Mouse (Mus musculus): Measurements from ENCODE around the gene Nme2. TPM values are rescaled to one million over a fixed set of nuclear protein-coding genes. Genes with fewer than 3 reads are reported as not detected.

Nme2 gene
- total RNA-seq, 2 experiments from 2014 or later = 72.6 to 83.4 TPM

DNA sequence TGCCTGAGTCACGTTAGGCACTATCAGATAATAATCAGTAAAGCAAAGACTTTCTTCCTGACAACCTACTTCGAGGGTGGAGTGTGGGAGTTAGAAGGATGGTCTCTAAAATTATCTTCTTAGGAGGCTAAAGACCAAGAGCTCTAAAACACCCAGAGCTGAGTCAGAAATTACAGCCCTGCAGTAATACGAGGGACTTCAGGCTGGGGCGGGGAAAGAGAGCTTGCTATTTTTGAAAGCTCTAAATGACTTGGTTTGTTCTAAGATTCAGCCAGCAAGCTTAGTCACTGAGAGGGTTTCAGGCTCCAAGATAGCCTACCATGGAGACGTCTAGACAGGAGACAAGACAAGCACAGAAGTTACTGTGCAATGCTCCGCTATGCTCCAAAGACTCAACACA, 9.3 kb upstream of the Nme2 start:
- Histone ChIP-seq H3K27ac (peak overlapping the region; percentile 29; the same call in 1 of the 2 replicates), H3K4me3 (no peak overlapping the region)
- intact Hi-C loops (cut with DNase I) = loop anchor here (5.0 to 10.0 kb wide), 3 partner anchors 77 to 309 kb away; partner anchors contain the start of gene Tob1
- DNase-seq (ENCODE audit: extremely low spot score in 1 of 2, low spot score in 2 of 2) = no peak
- no peak for TF ChIP-seq CTCF (IDR thresholded peaks at IDR 0.05)

DNA sequence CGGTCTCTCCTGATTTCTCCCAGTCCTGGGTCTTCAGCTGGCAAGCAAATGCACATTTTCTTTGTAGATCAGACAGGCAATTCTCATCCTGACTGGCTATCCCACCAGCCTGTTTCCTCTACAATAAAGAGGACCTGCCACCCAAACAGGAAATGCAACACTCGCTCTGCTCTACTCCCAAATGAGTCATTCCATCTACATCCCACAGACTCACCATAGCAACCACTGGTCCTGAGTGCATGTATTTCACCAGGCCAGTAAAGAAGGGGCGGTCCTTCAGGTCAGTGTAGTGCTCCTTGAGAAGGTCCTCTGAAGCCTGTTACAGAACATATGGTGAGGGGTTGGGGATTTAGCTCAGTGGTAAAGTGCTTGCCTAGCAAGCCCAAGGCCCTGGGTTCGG, 7.0 kb upstream of the Nme2 start:
- no peak for DNase-seq (ENCODE audit: extremely low spot score in 1 of 2, low spot score in 2 of 2)
- TF ChIP-seq CTCF (IDR thresholded peaks at IDR 0.05) = no peak
- intact Hi-C loops (cut with DNase I) = loop anchor here (10.0 kb wide), 1 partner anchor 312 kb away; no protein-coding TSS in a partner anchor
- H3K27ac ChIP-seq = no peak overlapping the region
- H3K4me3 ChIP-seq = no peak overlapping the region

DNA sequence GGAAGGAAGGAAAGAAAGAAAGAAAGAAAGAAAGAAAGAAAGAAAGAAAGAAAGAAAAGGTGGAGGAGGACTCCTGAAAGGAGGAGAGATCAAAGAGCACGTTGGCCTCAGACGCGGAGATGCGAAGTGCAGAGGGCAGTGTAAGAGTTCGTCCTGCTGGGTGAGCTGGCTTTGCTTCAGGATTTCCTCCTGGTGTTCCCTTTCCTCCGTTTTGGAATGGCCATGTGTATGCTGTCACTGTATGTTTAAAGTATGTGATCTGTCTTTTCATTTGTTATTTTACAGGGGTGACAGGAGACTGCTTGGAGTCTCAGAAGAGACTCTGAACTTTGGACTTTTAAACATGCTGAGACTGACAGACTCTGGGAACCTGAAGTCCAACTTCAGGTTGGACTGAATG, 5.4 kb upstream of the Nme2 start:
- DNase-seq (ENCODE audit: extremely low spot score in 1 of 2, low spot score in 2 of 2) = no peak
- no peak overlapping the region for H3K27ac ChIP-seq
- intact Hi-C loops (cut with DNase I) = loop anchor here (10.0 kb wide), 1 partner anchor 313 kb away; no protein-coding TSS in a partner anchor
- TF ChIP-seq CTCF (IDR thresholded peaks at IDR 0.05) = no peak
- no peak overlapping the region for H3K4me3 ChIP-seq

DNA sequence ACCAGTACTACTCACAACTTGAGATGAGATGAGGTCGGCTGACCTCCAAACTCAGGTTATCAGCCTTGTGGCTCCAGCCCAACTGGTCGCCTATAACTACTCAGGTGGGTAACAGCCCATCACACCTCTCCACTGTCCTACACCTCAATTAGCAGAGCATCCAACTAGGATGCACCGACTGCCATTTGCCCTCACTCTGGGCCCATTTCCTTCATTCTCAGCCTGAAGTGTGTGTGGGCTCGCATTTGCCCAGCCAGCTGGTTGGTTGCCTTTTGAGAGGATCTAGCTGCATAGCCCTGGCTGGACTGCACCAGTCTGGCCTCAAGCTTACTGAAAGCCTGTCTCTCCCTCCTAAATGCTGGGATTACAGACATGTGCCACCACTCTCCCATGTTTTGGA, 1.7 kb upstream of the Nme2 start:
- Histone ChIP-seq H3K27ac (no peak overlapping the region), H3K4me3 (no peak overlapping the region)
- intact Hi-C loops (cut with DNase I) = loop anchor here (5.0 kb wide), 1 partner anchor 40 kb away; the partner anchor contains the start of gene Spag9
- TF ChIP-seq CTCF (IDR thresholded peaks at IDR 0.05) = no peak
- no peak for DNase-seq (ENCODE audit: extremely low spot score in 1 of 2, low spot score in 2 of 2)

DNA sequence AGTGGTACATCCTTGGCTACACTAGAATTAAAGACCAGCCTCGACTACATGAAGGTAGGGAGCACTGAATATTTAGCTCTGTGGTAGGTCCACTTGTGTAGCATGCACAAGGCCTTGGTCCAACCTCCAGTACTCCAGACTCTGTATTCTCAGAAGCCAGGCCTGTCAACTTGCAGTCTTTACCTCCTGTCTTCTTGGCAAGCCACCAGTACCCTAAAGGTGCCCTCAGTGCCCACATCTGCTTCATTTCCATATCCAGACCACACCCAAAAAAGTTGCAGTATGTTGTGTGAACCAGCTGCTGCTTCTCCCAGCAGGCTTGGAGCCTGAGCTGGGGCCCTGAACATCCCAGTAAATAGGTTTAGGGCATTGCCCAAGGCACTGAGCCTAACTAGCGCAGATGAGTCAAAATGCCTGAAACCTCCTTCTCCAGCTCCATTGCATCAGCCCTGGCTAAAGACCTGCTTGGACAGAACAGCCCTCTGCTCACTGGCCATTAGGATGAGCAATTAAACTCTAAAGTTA, 1.0 kb upstream of the Nme2 start:
- Histone ChIP-seq H3K27ac (peak overlapping the region; percentile 86), H3K4me3 (no peak overlapping the region)
- no peak for DNase-seq (ENCODE audit: extremely low spot score in 1 of 2, low spot score in 2 of 2)
- no peak for TF ChIP-seq CTCF (IDR thresholded peaks at IDR 0.05)
- intact Hi-C loops (cut with DNase I) = loop anchor here (5.0 kb wide), 1 partner anchor 40 kb away; the partner anchor contains the start of gene Spag9

DNA sequence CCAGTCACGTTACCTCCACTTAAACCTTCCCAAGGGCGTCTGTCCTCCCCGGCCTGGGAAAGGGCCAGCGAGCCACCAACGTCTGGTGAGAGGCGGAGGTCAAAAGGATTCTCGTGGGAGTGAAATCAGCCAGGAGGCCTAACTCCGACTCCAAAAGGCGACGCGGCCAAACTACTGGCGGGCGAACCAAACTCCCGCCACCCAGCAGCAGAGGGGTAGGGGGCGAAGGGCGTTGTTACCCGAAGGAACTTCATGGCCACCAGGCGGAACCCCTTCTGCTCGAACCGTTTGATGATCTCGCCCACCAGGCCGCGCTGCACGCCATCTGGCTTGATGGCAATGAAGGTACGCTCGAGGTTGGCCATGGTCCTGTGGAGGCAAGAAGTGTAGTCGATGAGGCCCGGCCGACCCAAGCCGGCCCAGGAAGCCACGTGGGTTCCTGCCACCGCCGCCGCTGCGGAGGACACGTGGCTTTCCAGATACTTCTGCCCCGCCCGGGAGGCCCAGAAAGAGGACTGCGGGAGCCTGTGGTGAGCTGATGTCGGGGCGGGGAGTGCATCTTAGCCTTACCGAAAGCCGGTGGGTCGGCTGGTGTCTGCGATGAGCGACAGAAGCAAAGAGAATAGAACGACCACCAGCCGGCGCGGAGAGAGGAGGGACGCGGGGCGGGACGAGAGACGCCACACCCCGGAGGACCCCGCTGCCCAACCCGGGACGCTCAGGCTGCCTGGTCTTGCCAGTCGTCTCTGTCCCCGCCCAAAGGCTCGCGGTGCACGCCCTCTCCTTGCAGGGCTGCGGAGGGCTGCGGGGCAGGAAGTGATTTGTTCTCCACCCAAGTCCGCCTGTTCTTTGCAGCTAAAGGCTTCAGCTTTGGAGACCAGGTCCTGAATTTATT, 556 bp downstream of the Nme2 start:
- Histone ChIP-seq H3K27ac (peak overlapping the region; percentile 86), H3K4me3 (peak overlapping the region; percentile 63)
- DNase-seq (ENCODE audit: extremely low spot score in 1 of 2, low spot score in 2 of 2) = peak; percentile 82
- TF ChIP-seq CTCF (IDR thresholded peaks at IDR 0.05) = peak; percentile 19
- intact Hi-C loops (cut with DNase I) = loop anchor here (5.0 kb wide), 1 partner anchor 42 kb away; the partner anchor contains the start of gene Spag9

DNA sequence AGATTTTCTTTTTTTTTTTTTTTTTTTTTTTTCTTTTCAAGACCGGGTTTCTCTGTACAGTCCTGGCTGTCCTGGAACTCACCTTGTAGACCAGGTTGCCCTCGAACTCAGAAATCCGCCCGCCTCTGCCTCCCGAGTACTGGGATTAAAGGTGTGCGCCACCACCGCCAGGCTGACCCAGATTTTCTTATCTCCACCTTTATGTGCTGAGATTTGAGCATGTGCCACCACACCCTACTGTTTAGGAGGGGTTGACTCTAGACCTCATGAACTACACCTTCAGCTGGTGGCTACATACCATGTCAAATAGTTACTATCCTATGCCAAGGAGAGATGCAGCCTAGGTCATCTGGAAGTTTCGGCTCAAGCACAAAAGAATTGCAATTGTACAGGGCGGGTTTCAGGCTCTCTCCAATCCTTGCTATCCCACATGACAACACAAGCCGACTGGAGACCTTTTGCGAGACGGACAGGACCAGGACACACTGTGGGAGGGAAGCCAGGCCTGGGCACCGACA, 1.3 kb downstream of the Nme2 start:
- intact Hi-C loops (cut with DNase I) = loop anchor here (5.0 kb wide), 1 partner anchor 43 kb away; the partner anchor contains the start of gene Spag9
- peak overlapping the region; percentile 86 for H3K27ac ChIP-seq
- H3K4me3 ChIP-seq = peak overlapping the region; percentile 63
- DNase-seq (ENCODE audit: extremely low spot score in 1 of 2, low spot score in 2 of 2) = no peak
- no peak for TF ChIP-seq CTCF (IDR thresholded peaks at IDR 0.05)

DNA sequence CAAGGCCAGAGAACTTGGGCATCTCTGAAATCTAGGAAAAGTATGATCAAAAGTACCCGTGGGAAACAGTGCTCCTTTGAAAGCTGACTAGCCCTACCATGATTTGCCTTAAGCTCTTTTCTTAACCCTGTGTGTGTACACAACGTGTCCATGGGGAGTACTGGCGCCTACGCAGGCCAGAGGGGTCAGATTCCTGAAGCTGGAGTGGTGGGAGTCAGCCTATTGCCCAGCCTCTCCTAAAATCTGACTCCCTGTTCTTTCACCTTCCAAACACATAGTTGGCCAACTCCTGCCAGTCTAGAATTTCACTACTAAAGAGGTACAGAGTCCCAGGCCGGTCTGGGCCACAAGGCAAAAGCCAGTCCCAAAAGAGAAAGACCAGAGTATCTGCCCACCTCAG, 3.7 kb downstream of the Nme2 start:
- intact Hi-C loops (cut with DNase I) = no loop called here
- Histone ChIP-seq H3K27ac (no peak overlapping the region), H3K4me3 (no peak overlapping the region)
- no peak for TF ChIP-seq CTCF (IDR thresholded peaks at IDR 0.05)
- no peak for DNase-seq (ENCODE audit: extremely low spot score in 1 of 2, low spot score in 2 of 2)

DNA sequence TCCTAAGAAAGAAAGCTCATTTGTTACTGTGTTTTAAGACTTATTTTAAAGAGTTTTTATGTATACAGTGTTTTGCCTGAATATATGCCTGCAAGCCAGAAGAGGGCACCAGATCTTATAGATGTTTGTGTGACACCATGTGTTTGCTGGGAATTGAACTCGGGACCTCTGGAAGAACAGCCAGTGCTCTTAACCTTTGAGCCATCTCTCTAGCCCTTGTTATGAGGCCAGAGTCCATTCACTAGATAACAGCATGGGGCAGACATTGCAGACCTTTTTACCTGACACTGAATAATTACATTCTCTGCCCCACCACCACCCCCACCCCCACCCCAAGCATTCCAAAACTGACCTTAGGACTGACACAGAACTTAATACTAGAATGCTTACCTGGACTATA, 6.0 kb downstream of the Nme2 start:
- intact Hi-C loops (cut with DNase I) = no loop called here
- Histone ChIP-seq H3K4me3 (no peak overlapping the region), H3K27ac (no peak overlapping the region)
- TF ChIP-seq CTCF (IDR thresholded peaks at IDR 0.05) = peak; percentile 19
- no peak for DNase-seq (ENCODE audit: extremely low spot score in 1 of 2, low spot score in 2 of 2)

DNA sequence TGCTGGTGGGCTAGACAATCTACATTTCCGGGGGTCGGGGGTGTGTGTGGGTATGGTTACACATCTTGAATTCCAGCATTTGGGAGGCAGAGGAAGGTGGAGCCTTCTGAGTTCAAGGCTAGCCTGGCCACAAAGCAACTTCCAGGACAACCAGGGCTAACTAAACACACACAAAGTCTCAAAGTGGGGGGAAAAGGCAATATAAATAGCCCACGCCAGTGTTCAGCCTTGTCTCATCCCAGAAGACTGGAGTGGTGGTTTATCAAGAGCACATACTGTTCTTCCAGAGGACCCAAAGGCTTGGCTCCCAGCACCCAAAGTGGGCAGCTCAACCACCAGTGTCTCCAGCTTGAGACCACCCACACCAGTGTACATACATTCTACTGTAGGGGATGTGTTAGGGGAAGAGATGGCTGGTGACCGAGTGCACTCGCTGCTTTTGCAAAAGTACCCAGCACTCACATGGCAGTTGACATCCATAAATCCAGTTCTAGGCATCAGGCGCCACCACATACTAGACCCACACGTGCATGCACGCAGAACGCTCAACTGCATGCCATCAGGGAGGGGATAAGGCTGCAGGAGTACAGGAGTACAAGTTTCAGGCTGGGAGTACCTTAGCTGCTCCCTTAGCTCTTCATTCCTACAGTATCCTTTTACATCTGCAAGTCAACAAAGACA, 7.0 kb downstream of the Nme2 start:
- intact Hi-C loops (cut with DNase I) = no loop called here
- H3K27ac ChIP-seq = no peak overlapping the region
- no peak for DNase-seq (ENCODE audit: extremely low spot score in 1 of 2, low spot score in 2 of 2)
- no peak overlapping the region for H3K4me3 ChIP-seq
- no peak for TF ChIP-seq CTCF (IDR thresholded peaks at IDR 0.05)

DNA sequence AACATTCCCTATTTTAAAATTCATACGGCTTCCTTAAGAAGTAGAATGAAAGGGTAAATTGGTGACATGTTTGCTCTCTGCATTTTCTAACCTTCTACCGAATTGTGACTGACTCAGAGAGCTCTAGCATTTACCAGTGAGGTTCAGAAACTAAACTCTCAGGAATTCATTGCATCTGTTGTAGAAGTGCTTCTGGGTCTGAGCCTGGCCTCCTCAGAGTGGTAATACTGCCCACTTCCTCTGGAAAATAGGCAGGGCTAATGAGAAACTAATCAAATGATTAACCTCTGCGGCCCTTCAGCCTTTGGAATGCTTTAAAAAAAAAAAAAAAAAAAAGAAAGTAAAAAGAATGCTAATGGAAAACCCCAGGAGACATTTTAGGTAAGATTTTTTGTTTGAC, 11.1 kb downstream of the Nme2 start:
- Histone ChIP-seq H3K4me3 (no peak overlapping the region), H3K27ac (no peak overlapping the region)
- intact Hi-C loops (cut with DNase I) = no loop called here
- TF ChIP-seq CTCF (IDR thresholded peaks at IDR 0.05) = no peak
- no peak for DNase-seq (ENCODE audit: extremely low spot score in 1 of 2, low spot score in 2 of 2)

DNA sequence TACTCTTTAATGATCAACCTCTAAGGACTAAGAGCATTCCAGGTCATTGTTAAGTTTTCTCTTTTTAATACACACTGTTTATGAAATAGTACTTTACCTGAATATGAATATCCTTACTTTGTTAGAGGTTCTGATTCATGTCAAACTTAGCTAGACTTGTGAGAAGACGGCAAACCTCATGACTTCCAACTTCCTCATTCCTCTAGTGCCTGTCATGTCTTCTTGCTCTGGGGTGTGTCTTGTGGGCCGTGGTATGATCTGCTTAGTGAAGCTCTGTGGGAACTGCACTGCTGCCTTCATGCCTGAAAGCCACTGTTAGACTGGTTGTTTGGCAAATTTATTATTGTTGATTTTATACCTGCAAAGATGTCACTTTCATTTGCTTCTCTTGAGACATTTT, 15.2 kb downstream of the Nme2 start:
- TF ChIP-seq CTCF (IDR thresholded peaks at IDR 0.05) = no peak
- DNase-seq (ENCODE audit: extremely low spot score in 1 of 2, low spot score in 2 of 2) = no peak
- H3K27ac ChIP-seq = no peak overlapping the region
- intact Hi-C loops (cut with DNase I) = no loop called here
- no peak overlapping the region for H3K4me3 ChIP-seq

Measured in left cerebral cortex, adult 2 months (tissue).